Mouse (Mus musculus) limb, embryonic 15.5 days (tissue): Measurements from ENCODE around the gene Rab2b. TPM values are rescaled to one million over a fixed set of nuclear protein-coding genes. Genes with fewer than 3 reads are reported as not detected.

Source experiments
- ATAC-seq: fragments of 200-750 bp; cut with Nextera tagmentation; 2 replicates; pipeline ENCODE4 v1.8.0; 2017; ENCODE audit warnings: low read depth, moderate TSS enrichment; ENCODE audit not compliant: insufficient number of reproducible peaks, low FRiP score, low TSS enrichment
- H3K27ac ChIP-seq: fragments of 300-500 bp; sonication (generic); 2 replicates; pipeline ENCODE4 v1.5.1; 2015; ENCODE audit warnings: moderate library complexity, mild to moderate bottlenecking, inconsistent platforms
- H3K27me3 ChIP-seq: fragments of 300-500 bp; sonication (generic); 2 replicates; pipeline ENCODE4 v1.6.1; 2015; ENCODE audit warnings: inconsistent platforms
- H3K36me3 ChIP-seq: fragments of 300-500 bp; sonication (generic); 2 replicates; pipeline ENCODE4 v1.6.1; 2015; ENCODE audit warnings: inconsistent platforms
- H3K4me1 ChIP-seq: fragments of 300-500 bp; sonication (generic); 2 replicates; pipeline ENCODE4 v1.6.1; 2015; ENCODE audit warnings: inconsistent platforms
- H3K4me2 ChIP-seq: fragments of 300-500 bp; sonication (generic); 2 replicates; pipeline ENCODE4 v1.6.1; 2015; ENCODE audit warnings: mild to moderate bottlenecking, inconsistent platforms
- H3K4me3 ChIP-seq: fragments of 300-500 bp; sonication (generic); 2 replicates; pipeline ENCODE4 v1.5.1; 2015; ENCODE audit warnings: mild to moderate bottlenecking, inconsistent platforms
- H3K9ac ChIP-seq: fragments of 300-500 bp; sonication (generic); 2 replicates; pipeline ENCODE4 v1.6.1; 2015; ENCODE audit warnings: inconsistent platforms
- H3K9me3 ChIP-seq: fragments of 300-500 bp; sonication (generic); 2 replicates; pipeline ENCODE4 v1.6.1; 2016; ENCODE audit warnings: inconsistent platforms
- WGBS: fragments of 180-500 bp; shearing (Covaris S2); methylation state at CpG from one replicate; pipeline ENCODE4 v1.1.7; 2015; 5-methylcytosine and 5-hydroxymethylcytosine counted together
- polyA plus RNA-seq: library from polyadenylated mRNA; unstranded; fragments of >200 nt; fragmentation: Nextera tagmentation; extraction: Ambion mirVana; gene quantifications from 2 replicates; pipeline ENCODE4 v1.2.1, GENCODE M21; 2015

The Rab2b gene
- polyA plus RNA-seq, 1 experiment from 2014 or later, result 25.0 TPM

DNA sequence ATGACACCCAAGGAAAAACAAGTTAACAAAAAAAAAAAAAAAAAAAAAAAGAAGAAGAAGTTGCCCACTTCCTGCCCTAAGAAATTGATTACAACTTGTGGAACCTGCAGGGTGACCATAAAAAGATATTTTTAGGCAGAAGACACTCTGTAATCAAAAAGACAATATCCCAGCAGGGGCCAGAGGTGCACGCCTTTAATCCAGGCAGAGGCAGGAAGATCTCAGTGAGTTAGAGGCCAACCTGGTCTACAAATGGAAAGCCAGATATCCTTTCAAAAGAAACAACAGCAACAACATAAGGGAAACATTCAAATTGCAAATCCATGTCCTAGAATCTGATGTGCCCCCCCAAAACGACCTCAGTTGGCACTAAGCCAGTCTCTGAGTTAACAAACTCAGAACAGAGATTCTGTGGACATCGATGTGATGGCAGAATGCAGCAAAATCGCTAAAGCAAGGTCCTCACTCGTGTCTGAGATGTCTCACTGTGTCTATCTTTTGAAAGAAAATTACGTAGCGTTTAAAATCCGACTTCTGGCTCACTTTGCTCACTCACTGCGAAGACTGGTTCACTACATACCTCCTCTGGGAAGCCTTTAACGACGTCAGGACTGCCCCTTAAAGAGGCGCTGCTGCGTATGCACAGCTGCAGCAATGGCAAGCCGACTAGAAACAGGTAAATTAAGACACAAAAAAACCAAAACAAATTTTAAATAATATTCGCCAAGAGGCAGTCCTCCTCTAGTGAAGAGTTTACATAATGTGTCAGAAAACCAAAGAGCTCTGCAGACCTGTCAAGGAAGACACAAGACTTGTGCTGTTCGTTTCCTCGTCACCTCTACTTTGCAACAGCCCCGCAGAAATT, 22.8 kb downstream of the Rab2b start:
- 6% methylated on average over 18 of the region's 18 CpGs for WGBS
- ATAC-seq, result no peak
- peak overlapping the region; percentile 92 for H3K27ac ChIP-seq

DNA sequence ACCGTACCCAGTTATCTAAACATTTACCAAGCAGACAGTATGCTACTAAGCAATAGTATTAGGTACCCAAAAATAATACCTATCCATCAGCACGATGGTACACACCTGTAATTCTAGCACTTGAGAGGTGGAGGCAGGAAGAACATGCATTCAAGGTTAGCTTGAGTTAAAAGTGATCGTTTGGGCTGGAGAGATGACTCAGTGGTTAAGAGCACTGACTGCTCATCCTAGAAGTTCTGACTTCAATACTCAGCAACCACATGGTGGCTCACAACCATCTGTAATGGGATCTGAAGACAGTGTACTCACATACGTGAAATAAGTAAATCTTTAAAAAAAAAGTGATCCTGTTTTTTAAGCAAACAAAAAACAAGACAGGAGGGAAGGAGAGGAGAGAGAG, 33.2 kb downstream of the Rab2b start:
- Histone ChIP-seq H3K4me1 (peaks cover 13% of the 10 kb centered on the region; the same call in 1 of the 2 replicates), H3K9me3 (no peaks in the 10 kb centered on the region)
- no peak for ATAC-seq

More for the DNA sequence above, 22.8 kb downstream of the Rab2b start:
- Histone ChIP-seq H3K4me1 (peaks cover 8% of the 10 kb centered on the region), H3K4me2 (peak overlapping the region; percentile 67), H3K27me3 (no peaks in the 10 kb centered on the region), H3K9ac (peak overlapping the region; percentile 70), H3K9me3 (no peaks in the 10 kb centered on the region), H3K4me3 (peak overlapping the region; percentile 86), H3K36me3 (peaks cover 4% of the 10 kb centered on the region; the same call in 1 of the 2 replicates)

DNA sequence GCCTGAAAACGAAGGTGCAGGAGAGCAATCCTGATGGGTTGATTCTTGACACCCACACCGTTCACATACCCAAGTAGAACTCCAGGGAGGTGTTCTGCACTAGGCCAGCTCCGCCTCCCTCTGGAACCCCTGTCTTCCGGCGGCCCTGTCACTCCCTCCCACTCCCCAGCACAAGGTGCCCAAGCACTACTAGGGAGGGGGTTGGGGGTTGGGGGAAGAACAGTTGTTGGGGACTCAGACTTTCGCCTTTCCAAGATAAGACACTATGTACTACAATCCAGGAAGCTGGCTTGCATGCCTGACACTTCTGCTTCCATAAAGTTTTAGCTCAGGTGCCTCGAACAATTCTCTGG, 34.7 kb downstream of the Rab2b start:
- peak overlapping the region; percentile 52 for H3K9ac ChIP-seq
- peak; percentile 81 for ATAC-seq
- WGBS, result 11% methylated on average over 7 of the region's 7 CpGs

More for the DNA sequence above, 33.2 kb downstream of the Rab2b start:
- no peaks in the 10 kb centered on the region for H3K27me3 ChIP-seq
- H3K27ac ChIP-seq, result no peak overlapping the region
- H3K9ac ChIP-seq, result no peak overlapping the region
- WGBS, result 76% methylated on average over 4 of the region's 4 CpGs
- peaks cover 3% of the 10 kb centered on the region; the same call in 1 of the 2 replicates for H3K36me3 ChIP-seq
- no peak overlapping the region for H3K4me2 ChIP-seq
- H3K4me3 ChIP-seq, result no peak overlapping the region

DNA sequence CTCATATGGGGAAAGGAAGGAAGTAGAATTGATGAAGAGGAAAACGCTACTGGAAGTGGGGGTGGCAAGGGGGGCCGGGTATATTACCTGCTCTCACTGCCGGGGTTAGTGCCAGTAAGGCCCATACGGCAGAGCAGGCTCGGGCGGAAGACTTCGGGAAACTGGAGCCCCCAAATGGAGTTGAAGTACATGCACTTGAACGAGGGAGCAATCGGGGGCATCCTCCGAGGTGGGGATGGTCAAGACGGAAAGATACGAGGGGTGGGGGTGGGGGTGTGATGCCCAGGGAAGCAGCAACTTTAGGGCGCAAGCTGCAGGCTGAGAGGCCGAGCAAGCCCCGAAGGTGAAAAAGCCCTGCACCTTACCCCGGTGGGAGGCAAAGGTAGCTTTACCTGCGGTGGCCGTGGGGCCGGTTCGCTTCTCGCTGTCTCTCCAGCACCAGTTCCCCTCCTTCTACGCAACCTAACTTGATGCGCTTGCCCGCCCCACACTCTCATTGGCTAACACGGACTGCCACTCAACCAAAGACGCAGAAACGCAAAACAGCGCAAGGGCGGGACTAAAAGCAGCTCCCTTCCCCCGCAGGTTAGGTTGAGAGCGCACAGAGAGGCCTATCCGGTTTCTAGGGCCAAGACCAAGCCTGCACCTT, 35.2 kb downstream of the Rab2b start:
- H3K4me3 ChIP-seq, result peak overlapping the region; percentile 67
- no peaks in the 10 kb centered on the region for H3K9me3 ChIP-seq
- peak overlapping the region; percentile 52 for H3K9ac ChIP-seq
- no peaks in the 10 kb centered on the region for H3K27me3 ChIP-seq
- H3K27ac ChIP-seq, result peak overlapping the region; percentile 84
- no peaks in the 10 kb centered on the region for H3K36me3 ChIP-seq
- peak; percentile 97 for ATAC-seq
- peaks cover 13% of the 10 kb centered on the region; the same call in 1 of the 2 replicates for H3K4me1 ChIP-seq
- 2% methylated on average over 32 of the region's 32 CpGs for WGBS
- H3K4me2 ChIP-seq, result peak overlapping the region; percentile 77

More for the DNA sequence above, 34.7 kb downstream of the Rab2b start:
- peak overlapping the region; percentile 77 for H3K4me2 ChIP-seq
- H3K27ac ChIP-seq, result peak overlapping the region; percentile 84
- peaks cover 13% of the 10 kb centered on the region; the same call in 1 of the 2 replicates for H3K4me1 ChIP-seq
- H3K9me3 ChIP-seq, result no peaks in the 10 kb centered on the region
- H3K27me3 ChIP-seq, result no peaks in the 10 kb centered on the region
- peak overlapping the region; percentile 67 for H3K4me3 ChIP-seq
- H3K36me3 ChIP-seq, result peaks cover 1% of the 10 kb centered on the region; the same call in 1 of the 2 replicates

DNA sequence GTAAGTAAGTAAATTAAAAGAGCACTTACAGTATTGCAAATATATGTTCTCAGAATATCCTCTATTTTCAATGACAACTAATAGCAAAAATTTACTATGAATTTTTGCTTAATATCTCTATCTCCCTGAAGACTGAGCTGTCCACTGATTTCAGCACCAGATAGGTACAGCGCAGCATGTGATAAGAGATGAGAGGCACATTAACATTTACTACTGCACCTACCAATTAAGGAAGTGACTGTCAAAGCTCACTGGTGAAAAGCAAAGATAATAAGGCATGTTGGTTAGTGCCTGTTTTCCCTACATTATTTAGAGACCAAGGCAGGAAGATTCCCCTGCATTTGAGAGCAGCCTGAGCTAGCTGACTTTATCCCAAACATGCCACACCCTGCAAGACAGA, 43.1 kb downstream of the Rab2b start:
- Histone ChIP-seq H3K4me3 (no peak overlapping the region), H3K9me3 (no peaks in the 10 kb centered on the region), H3K36me3 (peaks cover 58% of the 10 kb centered on the region), H3K27ac (no peak overlapping the region), H3K27me3 (no peaks in the 10 kb centered on the region), H3K4me2 (no peak overlapping the region), H3K4me1 (no peaks in the 10 kb centered on the region), H3K9ac (no peak overlapping the region)
- 92% methylated on average over 1 of the region's 1 CpGs for WGBS
- no peak for ATAC-seq

DNA sequence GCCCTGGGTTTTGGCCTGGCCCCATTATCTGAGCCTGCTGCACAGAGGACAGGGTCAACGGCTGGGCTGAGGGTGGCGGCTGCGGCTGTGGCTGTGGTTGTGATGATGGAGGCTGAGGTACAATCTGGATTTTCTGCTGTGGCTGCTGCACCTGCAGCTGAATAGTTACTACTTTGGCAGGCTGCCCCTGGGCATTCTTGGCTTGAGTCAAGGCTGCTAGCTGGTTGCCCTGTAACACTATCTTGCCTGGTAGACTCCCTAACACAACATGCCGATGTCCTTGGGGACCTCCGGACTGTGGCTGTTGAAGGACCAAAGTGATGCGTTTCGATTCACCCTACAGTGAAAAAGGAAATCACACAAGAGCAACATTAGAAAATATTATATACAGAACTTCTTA, 44.2 kb downstream of the Rab2b start:
- Histone ChIP-seq H3K9ac (no peak overlapping the region), H3K4me3 (no peak overlapping the region), H3K4me2 (no peak overlapping the region), H3K4me1 (no peaks in the 10 kb centered on the region), H3K9me3 (no peaks in the 10 kb centered on the region), H3K27ac (no peak overlapping the region), H3K27me3 (no peaks in the 10 kb centered on the region), H3K36me3 (peaks cover 68% of the 10 kb centered on the region)
- ATAC-seq, result no peak
- WGBS, result 91% methylated on average over 7 of the region's 7 CpGs

DNA sequence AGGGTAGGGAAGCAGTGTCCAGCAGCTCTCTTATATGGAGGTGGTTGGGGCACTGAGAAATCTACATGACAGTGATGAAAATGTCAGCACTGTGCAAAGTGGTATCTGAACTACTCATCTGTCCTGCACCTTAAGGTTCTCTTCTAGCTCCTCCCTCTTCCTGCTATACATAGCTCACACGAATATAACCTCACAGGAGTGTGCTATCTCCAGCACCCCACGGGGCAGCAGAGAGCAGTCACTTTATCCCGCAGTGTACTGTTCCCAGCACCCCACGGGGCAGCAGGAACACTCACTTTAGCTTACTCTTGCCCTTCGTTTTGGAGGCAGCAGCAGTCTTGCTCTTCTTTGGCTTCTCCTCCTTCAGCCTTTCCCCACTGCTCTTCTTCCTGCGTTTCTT, 47.1 kb downstream of the Rab2b start:
- H3K9me3 ChIP-seq, result no peaks in the 10 kb centered on the region
- no peak overlapping the region for H3K4me2 ChIP-seq
- H3K4me1 ChIP-seq, result no peaks in the 10 kb centered on the region
- WGBS, result 94% methylated on average over 6 of the region's 6 CpGs
- H3K27ac ChIP-seq, result no peak overlapping the region
- H3K9ac ChIP-seq, result no peak overlapping the region
- H3K27me3 ChIP-seq, result no peaks in the 10 kb centered on the region
- H3K4me3 ChIP-seq, result no peak overlapping the region
- ATAC-seq, result no peak
- H3K36me3 ChIP-seq, result peaks cover 89% of the 10 kb centered on the region

DNA sequence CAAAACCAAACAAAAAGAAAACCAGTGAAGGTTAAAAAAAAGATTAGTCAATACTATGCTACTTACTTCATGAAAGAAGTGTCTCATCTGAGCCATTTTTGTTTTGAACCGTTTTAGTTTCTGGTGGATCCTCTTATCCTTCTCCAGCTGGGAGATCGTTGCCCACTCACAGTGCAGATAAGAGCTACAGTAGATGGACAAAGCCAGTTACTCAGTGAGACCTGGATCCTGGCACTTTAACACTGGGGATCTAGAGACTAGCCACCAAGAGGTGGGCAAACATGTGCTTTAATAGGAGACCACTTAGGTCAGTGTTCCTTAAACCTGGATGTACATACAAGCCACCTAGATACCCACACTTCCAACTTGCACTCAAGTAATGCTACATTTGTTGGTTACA, 53.4 kb downstream of the Rab2b start:
- Histone ChIP-seq H3K9me3 (no peaks in the 10 kb centered on the region), H3K27me3 (no peaks in the 10 kb centered on the region), H3K4me2 (no peak overlapping the region), H3K9ac (no peak overlapping the region), H3K4me1 (no peaks in the 10 kb centered on the region), H3K27ac (no peak overlapping the region), H3K36me3 (peaks cover 86% of the 10 kb centered on the region), H3K4me3 (no peak overlapping the region)
- ATAC-seq, result no peak
- 85% methylated on average over 2 of the region's 2 CpGs for WGBS

DNA sequence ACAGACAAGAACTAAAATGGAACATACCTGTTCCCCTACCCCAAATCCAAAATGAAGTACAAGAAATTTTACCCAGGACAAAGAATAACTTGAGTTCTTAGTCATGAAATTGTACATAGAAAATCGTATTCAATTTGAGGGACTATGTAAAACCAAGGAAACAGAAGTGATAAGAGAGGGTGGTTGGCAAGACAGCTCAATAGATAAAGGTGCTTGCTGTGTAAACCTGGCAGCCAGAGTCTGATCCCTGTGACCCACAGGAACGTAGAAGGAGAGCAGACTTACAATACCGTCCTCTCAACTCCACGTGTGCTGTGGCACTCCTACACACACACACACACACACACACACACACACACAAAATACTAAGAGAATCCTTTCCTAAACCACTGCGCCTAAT, 62.1 kb downstream of the Rab2b start:
- 90% methylated on average over 5 of the region's 5 CpGs for WGBS
- ATAC-seq, result no peak
- no peak overlapping the region for H3K4me3 ChIP-seq
- no peak overlapping the region for H3K27ac ChIP-seq
- H3K36me3 ChIP-seq, result peaks cover 91% of the 10 kb centered on the region
- H3K9ac ChIP-seq, result no peak overlapping the region
- H3K9me3 ChIP-seq, result no peaks in the 10 kb centered on the region
- H3K27me3 ChIP-seq, result no peaks in the 10 kb centered on the region
- H3K4me1 ChIP-seq, result no peaks in the 10 kb centered on the region
- H3K4me2 ChIP-seq, result no peak overlapping the region

Other genes with a start within 250 kb of the Rab2b start
- gene Olfr221, start 237.1 kb downstream of the Rab2b start, polyA plus RNA-seq, result not detected in 2 replicates
- 520 and 558 TPM in 2 replicates for gene Hnrnpc, start 175.5 kb downstream of the Rab2b start, polyA plus RNA-seq
- 55.9 and 59.3 TPM in 2 replicates for gene Rpgrip1, start 168.8 kb downstream of the Rab2b start, polyA plus RNA-seq
- 47.4 and 51.4 TPM in 2 replicates for gene Supt16, start 82.1 kb downstream of the Rab2b start, polyA plus RNA-seq
- 27.5 and 31.9 TPM in 2 replicates for gene Chd8, start 21.8 kb downstream of the Rab2b start, polyA plus RNA-seq
- gene Tox4, start 399 bp downstream of the Rab2b start, polyA plus RNA-seq, result 41.8 and 45.8 TPM in 2 replicates
- gene Mettl3, start 25.6 kb upstream of the Rab2b start, polyA plus RNA-seq, result 36.6 and 41.6 TPM in 2 replicates
- gene Sall2, start 49.2 kb upstream of the Rab2b start, polyA plus RNA-seq, result 13.3 and 15.2 TPM in 2 replicates
- gene Olfr1513, start 76.9 kb upstream of the Rab2b start, polyA plus RNA-seq, result not detected in 2 replicates
- not detected in 2 replicates for gene Olfr1512, start 99.6 kb upstream of the Rab2b start, polyA plus RNA-seq
- gene Olfr1511, start 117.8 kb upstream of the Rab2b start, polyA plus RNA-seq, result not detected in 2 replicates
- gene Olfr1510, start 134.8 kb upstream of the Rab2b start, polyA plus RNA-seq, result not detected in 2 replicates
- gene Olfr1509, start 163.4 kb upstream of the Rab2b start, polyA plus RNA-seq, result not detected in 2 replicates
- gene Olfr1508, start 187.9 kb upstream of the Rab2b start, polyA plus RNA-seq, result not detected in 2 replicates
- gene Olfr1507, start 216.2 kb upstream of the Rab2b start, polyA plus RNA-seq, result 0.37 TPM in 1 of 2 replicates, not detected in the other